Mouse (Mus musculus): ENCODE measurements at regions not wholly inside any gene's neighbourhood (a gene's known extent, or its start where the extent isn't known, plus 50 kb on each side); places are given as distances from the start of the nearest gene placed in this dataset.
A peak's percentile ranks its signal among the peaks of the same experiment; 100 is the strongest.

DNA sequence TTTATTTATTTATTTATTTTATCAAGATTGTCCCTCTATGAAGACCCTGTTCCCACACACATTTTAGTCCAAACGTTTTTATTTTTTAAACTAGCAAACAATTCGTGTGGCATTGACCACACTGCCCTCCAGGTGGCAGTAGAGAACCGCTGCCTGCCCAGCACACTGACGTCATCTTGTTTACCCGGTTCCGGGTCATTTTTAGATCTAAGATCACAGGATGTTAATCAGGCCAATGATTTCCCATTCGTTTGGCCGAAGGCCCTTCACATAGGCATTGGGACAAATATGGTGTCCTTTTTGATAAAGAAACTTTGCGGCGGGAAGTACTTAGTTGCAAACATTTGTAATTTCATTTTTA lies 78.7 kb upstream of the Ppm1b start:
- TF ChIP-seq CTCF (IDR thresholded peaks at IDR 0.05; ENCODE audit: low read depth) (peak; percentile 97), EP300 (IDR thresholded peaks at IDR 0.05; ENCODE audit: low read depth) (0 out of 2 replicates have a peak, but pooled peaks have one; percentile 65)
- Histone ChIP-seq H3K9me3 (ENCODE audit: low read length) (no peaks in the 10 kb centered on the region), H3K4me3 (ENCODE audit: low read depth, low read length) (peak overlapping the region; percentile 33), H3K9ac (replicated peaks) (peak overlapping the region; percentile 9), H3K36me3 (replicated peaks; ENCODE audit: insufficient read depth, low read length) (no peaks in the 10 kb centered on the region), H3K27ac (ENCODE audit: low read depth) (peak overlapping the region; percentile 86), H3K27me3 (ENCODE audit: insufficient read depth, low read length) (no peaks in the 10 kb centered on the region), H3K4me1 (ENCODE audit: insufficient read depth) (peaks cover 20% of the 10 kb centered on the region), H3K4me2 (ENCODE audit: low read depth, low read length) (peak overlapping the region; percentile 65)
- peak; percentile 86 for DNase-seq
- WGBS (ENCODE audit: insufficient replicate concordance) = 10% methylated on average over 10 of the region's 10 CpGs
- peak; percentile 32 for ATAC-seq

DNA sequence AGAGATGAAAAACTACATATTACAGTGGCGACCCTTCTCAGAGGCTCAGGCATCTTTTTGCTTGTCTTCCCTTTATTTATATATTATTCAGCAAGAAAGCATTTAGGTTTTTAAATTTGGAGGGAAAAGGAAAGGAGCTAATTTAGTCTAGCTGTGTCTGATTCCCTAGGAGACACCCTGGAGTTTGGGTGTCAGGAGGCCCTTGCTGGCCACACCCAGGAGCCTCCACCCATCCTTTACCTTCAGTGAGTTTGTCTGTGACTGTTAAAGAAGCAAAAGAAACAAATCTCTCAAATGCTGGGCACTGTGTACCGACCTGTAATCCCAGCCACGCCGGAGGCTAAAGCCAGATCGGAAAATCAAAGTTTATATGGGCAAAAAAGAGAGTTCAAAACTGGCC lies 78.2 kb upstream of the Ppm1b start:
- H3K27ac ChIP-seq (ENCODE audit: low read depth) = peak overlapping the region; percentile 86
- DNase-seq (no peak), ATAC-seq (peak; percentile 20; the same call in 1 of the 2 replicates)
- peak overlapping the region; percentile 33 for H3K4me3 ChIP-seq (ENCODE audit: low read depth, low read length)
- H3K9me3 ChIP-seq (ENCODE audit: low read length) = no peaks in the 10 kb centered on the region
- peak overlapping the region; percentile 65 for H3K4me2 ChIP-seq (ENCODE audit: low read depth, low read length)
- H3K4me1 ChIP-seq (ENCODE audit: insufficient read depth) = peaks cover 20% of the 10 kb centered on the region
- H3K27me3 ChIP-seq (ENCODE audit: insufficient read depth, low read length) = no peaks in the 10 kb centered on the region
- 72% methylated on average over 5 of the region's 5 CpGs for WGBS (ENCODE audit: insufficient replicate concordance)
- H3K9ac ChIP-seq (replicated peaks) = peak overlapping the region; percentile 9
- no peaks in the 10 kb centered on the region for H3K36me3 ChIP-seq (replicated peaks; ENCODE audit: insufficient read depth, low read length)
- no peak for TF ChIP-seq EP300 (IDR thresholded peaks at IDR 0.05; ENCODE audit: low read depth)
- TF ChIP-seq CTCF (IDR thresholded peaks at IDR 0.05; ENCODE audit: low read depth) = no peak

DNA sequence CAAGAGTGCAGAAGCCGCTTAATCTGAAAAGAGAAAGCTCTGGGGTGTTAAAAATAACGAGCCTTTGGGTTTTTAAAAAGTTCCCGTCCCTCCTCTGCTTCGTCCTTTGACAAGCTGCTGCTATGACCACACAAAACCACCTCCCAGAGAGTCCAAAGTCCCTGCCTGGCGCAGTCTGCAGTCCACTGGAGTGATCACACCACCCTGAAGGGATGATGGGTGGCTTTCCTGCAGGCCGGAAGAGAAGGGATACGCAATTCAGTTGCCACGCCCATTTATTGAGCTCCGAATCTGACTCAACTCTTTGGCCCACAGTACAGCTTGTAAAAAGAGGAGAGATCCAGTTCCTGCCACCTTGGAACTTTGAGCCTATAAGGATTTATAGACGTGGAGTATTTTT lies 77.4 kb upstream of the Ppm1b start:
- H3K4me3 ChIP-seq (ENCODE audit: low read depth, low read length) = no peak overlapping the region
- no peaks in the 10 kb centered on the region for H3K36me3 ChIP-seq (replicated peaks; ENCODE audit: insufficient read depth, low read length)
- no peaks in the 10 kb centered on the region for H3K9me3 ChIP-seq (ENCODE audit: low read length)
- peak overlapping the region; percentile 65; the same call in 1 of the 2 replicates for H3K4me2 ChIP-seq (ENCODE audit: low read depth, low read length)
- WGBS (ENCODE audit: insufficient replicate concordance) = 65% methylated on average over 10 of the region's 10 CpGs
- peak; percentile 75 for DNase-seq
- peaks cover 20% of the 10 kb centered on the region for H3K4me1 ChIP-seq (ENCODE audit: insufficient read depth)
- peak overlapping the region; percentile 86 for H3K27ac ChIP-seq (ENCODE audit: low read depth)
- H3K9ac ChIP-seq (replicated peaks) = peak overlapping the region; percentile 9; the same call in 1 of the 2 replicates
- ATAC-seq = peak; percentile 94
- TF ChIP-seq CTCF (IDR thresholded peaks at IDR 0.05; ENCODE audit: low read depth) (no peak), EP300 (IDR thresholded peaks at IDR 0.05; ENCODE audit: low read depth) (no peak)
- H3K27me3 ChIP-seq (ENCODE audit: insufficient read depth, low read length) = no peaks in the 10 kb centered on the region

DNA sequence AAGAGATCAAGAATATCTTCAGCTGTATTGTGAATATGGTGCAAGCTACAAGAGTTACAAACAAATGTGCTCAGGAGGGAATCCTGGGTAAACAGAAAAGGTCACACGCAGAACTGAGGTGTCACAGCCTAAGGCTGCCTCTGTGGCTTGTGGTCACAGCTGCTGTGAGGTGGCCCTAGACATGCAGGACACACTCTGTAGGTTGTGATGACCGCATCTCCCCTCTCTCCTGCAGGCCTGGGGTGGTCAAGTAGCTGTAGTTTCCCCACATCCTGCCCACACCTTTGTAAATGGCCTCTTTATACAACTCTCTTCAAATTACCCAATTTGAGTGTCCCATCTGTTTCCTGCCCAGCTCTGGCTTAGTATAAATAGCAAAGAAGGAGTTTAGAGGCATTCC lies 75.6 kb upstream of the Ppm1b start:
- ATAC-seq (no peak), DNase-seq (no peak)
- Histone ChIP-seq H3K4me2 (ENCODE audit: low read depth, low read length) (no peak overlapping the region), H3K9ac (replicated peaks) (no peak overlapping the region), H3K4me1 (ENCODE audit: insufficient read depth) (peaks cover 15% of the 10 kb centered on the region), H3K4me3 (ENCODE audit: low read depth, low read length) (no peak overlapping the region), H3K36me3 (replicated peaks; ENCODE audit: insufficient read depth, low read length) (no peaks in the 10 kb centered on the region), H3K27ac (ENCODE audit: low read depth) (0 out of 2 replicates have a peak overlapping the region, but pooled peaks have one; percentile 1), H3K27me3 (ENCODE audit: insufficient read depth, low read length) (no peaks in the 10 kb centered on the region), H3K9me3 (ENCODE audit: low read length) (no peaks in the 10 kb centered on the region)
- 59% methylated on average over 2 of the region's 2 CpGs for WGBS (ENCODE audit: insufficient replicate concordance)
- TF ChIP-seq CTCF (IDR thresholded peaks at IDR 0.05; ENCODE audit: low read depth) = no peak
- TF ChIP-seq EP300 (IDR thresholded peaks at IDR 0.05; ENCODE audit: low read depth) = no peak

DNA sequence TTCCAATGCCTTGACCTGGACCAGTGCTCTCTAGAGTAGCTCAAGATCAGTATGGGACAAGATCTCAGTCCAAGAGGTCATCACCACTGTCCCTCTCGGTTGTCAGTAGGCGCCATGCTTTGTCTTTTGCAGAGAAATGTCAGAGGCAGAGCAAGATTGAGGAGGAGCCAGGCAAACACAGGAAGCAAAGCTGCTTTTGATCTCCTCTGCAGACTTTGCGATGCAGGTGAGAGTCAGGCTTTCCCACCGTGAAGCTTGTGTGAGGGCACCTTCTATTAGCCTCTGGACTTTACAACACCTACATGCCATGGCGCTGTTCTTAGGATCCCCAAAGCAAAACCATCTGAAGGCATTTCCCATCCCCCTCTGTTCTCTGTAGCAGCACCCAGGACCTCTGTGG lies 68.0 kb upstream of the Ppm1b start:
- WGBS (ENCODE audit: insufficient replicate concordance) = 80% methylated on average over 5 of the region's 5 CpGs
- TF ChIP-seq CTCF (IDR thresholded peaks at IDR 0.05; ENCODE audit: low read depth) (no peak), EP300 (IDR thresholded peaks at IDR 0.05; ENCODE audit: low read depth) (no peak)

DNA sequence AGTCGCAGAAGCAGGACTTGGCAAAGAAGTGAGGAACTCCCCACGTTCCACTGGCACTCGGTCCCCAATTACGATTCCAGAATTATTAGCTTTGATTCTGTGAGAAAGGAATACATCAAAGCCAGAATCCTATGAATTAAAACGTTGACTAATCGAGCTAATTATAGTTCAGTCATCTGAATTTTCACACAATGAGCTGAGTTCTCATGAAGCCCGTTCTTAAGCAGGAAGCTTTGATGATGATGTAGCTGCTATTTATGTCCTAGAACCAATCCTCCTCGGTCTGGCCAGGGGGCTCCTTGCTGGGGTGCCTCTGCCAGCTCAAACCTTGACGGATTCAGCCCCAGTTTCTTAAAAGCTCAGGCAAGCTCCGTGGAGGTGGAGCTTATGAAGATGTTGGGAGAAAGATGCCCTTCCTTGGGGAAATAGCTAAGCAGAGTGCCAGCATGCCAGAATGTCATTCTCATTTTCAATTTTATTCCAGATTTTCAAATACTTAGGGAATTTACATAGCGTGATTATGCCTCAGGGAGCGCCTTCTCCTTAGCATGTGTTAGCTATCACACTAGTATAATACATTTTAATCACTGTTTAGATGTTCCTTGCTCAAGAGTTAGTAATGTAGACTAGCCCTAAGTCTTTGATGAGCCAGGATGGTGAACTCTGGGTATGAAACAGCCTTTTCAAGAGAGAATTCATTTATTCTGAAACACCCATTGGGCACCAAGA lies 65.5 kb upstream of the Ppm1b start:
- H3K27ac ChIP-seq (ENCODE audit: low read depth) = no peak overlapping the region
- DNase-seq (no peak), ATAC-seq (no peak)
- H3K4me2 ChIP-seq (ENCODE audit: low read depth, low read length) = no peak overlapping the region
- H3K36me3 ChIP-seq (replicated peaks; ENCODE audit: insufficient read depth, low read length) = no peaks in the 10 kb centered on the region
- no peak overlapping the region for H3K9ac ChIP-seq (replicated peaks)
- peaks cover 3% of the 10 kb centered on the region; the same call in 1 of the 2 replicates for H3K4me1 ChIP-seq (ENCODE audit: insufficient read depth)
- WGBS (ENCODE audit: insufficient replicate concordance) = 69% methylated on average over 12 of the region's 12 CpGs
- no peaks in the 10 kb centered on the region for H3K27me3 ChIP-seq (ENCODE audit: insufficient read depth, low read length)
- no peak overlapping the region for H3K4me3 ChIP-seq (ENCODE audit: low read depth, low read length)
- TF ChIP-seq EP300 (IDR thresholded peaks at IDR 0.05; ENCODE audit: low read depth) (no peak), CTCF (IDR thresholded peaks at IDR 0.05; ENCODE audit: low read depth) (no peak)
- no peaks in the 10 kb centered on the region for H3K9me3 ChIP-seq (ENCODE audit: low read length)

More for the DNA sequence above, 68.0 kb upstream of the Ppm1b start:
- Histone ChIP-seq H3K9me3 (ENCODE audit: low read length) (no peaks in the 10 kb centered on the region), H3K27me3 (ENCODE audit: insufficient read depth, low read length) (no peaks in the 10 kb centered on the region), H3K36me3 (replicated peaks; ENCODE audit: insufficient read depth, low read length) (no peaks in the 10 kb centered on the region), H3K9ac (replicated peaks) (no peak overlapping the region), H3K4me2 (ENCODE audit: low read depth, low read length) (no peak overlapping the region), H3K4me3 (ENCODE audit: low read depth, low read length) (no peak overlapping the region), H3K27ac (ENCODE audit: low read depth) (no peak overlapping the region), H3K4me1 (ENCODE audit: insufficient read depth) (peaks cover 3% of the 10 kb centered on the region; the same call in 1 of the 2 replicates)
- ATAC-seq (no peak), DNase-seq (no peak)
